Mouse (Mus musculus) bone marrow, adult 2 months (tissue): ENCODE measurements around the gene Vezf1. TPM values are rescaled to one million over a fixed set of nuclear protein-coding genes. Genes with fewer than 3 reads are reported as not detected.

Source experiments
- H3K27ac ChIP-seq: fragments of 200-500 bp; 2 replicates; pipeline ENCODE4 v1.5.1; 2012; ENCODE audit warnings: low read depth, mild to moderate bottlenecking, control low read depth, inconsistent platforms, low read length; ENCODE audit not compliant: control insufficient read depth, poor library complexity, insufficient read depth
- H3K4me1 ChIP-seq: fragments of 200-500 bp; 2 replicates; pipeline ENCODE4 v1.6.1; 2011; ENCODE audit warnings: low read length; ENCODE audit not compliant: control insufficient read depth, insufficient read depth
- H3K4me3 ChIP-seq: fragments of 200-500 bp; replicated peaks from 2 replicates; pipeline ENCODE3; 2011; ENCODE audit warnings: mild to moderate bottlenecking, low read depth, low read length, control low read depth; ENCODE audit not compliant: control insufficient read depth
- CTCF ChIP-seq: fragments of 200-500 bp; IDR thresholded peaks from 2 replicates; pipeline ENCODE4 v1.5.1; 2011; ENCODE audit warnings: low read length, control low read depth; ENCODE audit not compliant: control insufficient read depth, insufficient read depth
- POLR2A ChIP-seq: fragments of 200-500 bp; IDR thresholded peaks from 2 replicates; pipeline ENCODE4 v1.6.1; 2011; ENCODE audit warnings: low read depth, mild to moderate bottlenecking, control low read depth, low read length, borderline replicate concordance; ENCODE audit not compliant: control insufficient read depth
- WGBS: fragments of 180-500 bp; shearing (Covaris S2); methylation state at CpG from one replicate; pipeline ENCODE4 v1.1.7; 2018; 5-methylcytosine and 5-hydroxymethylcytosine counted together
- polyA plus RNA-seq: library from polyadenylated mRNA; stranded (reverse); fragments of >200 nt; gene quantifications from 2 replicates; pipeline ENCODE4 v1.2.4, GENCODE M21; 2011; ENCODE audit warnings: low replicate concordance; ENCODE audit not compliant: missing spikeins, insufficient read depth, insufficient read length

Vezf1 gene
- polyA plus RNA-seq, 1 experiment, result 16.7 TPM

DNA sequence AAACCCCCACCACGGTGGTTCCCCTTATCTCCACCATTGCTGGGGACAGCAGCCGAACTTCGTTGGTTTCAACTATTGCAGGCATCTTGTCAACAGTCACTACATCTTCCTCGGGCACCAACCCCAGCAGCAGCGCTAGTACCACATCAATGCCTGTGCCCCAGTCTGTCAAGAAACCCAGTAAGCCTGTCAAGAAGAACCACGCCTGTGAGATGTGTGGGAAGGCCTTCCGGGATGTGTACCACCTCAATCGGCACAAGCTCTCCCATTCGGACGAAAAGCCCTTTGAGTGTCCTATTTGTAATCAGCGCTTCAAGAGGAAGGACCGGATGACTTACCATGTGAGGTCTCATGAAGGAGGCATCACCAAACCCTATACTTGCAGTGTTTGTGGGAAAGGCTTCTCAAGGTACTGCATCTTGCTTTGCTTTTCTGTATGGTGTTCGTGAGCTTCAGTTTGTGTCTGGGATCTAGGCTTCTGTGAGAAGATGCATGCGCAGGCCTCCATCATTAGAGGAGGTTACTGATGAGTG is 5.3 kb downstream of the Vezf1 start:
- 73% methylated on average over 14 of the region's 14 CpGs for WGBS
- Histone ChIP-seq H3K4me1 (no peaks in the 10 kb centered on the region; the same call in 1 of the 2 replicates), H3K4me3 (no peak overlapping the region), H3K27ac (no peak overlapping the region)
- no peak for TF ChIP-seq CTCF
- TF ChIP-seq POLR2A, result no peak

DNA sequence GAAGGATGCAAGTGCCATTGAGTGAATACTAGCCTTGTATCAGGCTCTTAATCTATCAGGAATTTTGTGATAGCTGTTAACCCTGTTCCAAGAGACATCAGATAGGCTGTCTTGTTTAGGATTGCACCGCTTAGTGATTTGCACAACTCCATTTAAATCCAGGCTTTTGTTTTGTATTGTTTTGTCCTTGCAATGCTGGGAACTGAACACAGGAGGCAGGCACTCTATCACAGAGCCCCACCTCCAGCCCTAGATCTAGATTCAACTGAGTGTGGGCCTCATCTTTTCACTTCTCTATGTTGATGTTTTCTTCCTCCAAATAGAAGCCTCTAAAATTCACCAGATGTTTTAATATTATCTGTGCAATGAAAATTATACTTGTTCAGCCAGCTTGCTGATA is 7.6 kb downstream of the Vezf1 start:
- Histone ChIP-seq H3K4me1 (no peaks in the 10 kb centered on the region), H3K27ac (no peak overlapping the region), H3K4me3 (no peak overlapping the region)
- TF ChIP-seq CTCF (no peak), POLR2A (no peak)
- WGBS, result 78% methylated on average over 1 of the region's 1 CpGs

DNA sequence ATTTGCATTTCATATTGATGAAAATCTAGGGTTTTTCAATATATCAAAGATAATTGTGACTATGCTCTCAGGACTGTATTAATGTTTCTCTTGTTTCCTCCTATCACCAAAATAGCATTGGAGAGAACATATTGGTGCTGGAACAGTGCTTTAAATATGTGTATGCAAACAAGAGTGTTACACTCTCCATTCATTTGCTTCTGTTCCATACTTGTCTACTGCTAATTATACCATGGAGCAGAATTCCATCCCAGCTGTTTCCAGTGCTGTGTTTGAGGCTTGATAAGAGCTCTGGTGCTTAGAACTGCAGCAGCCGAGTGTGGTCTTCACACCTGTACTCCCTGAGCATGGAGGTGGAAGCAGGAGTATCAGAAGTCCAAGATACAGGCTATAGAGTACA is 8.3 kb downstream of the Vezf1 start:
- WGBS, result 71% methylated on average over 1 of the region's 1 CpGs
- Histone ChIP-seq H3K4me1 (no peaks in the 10 kb centered on the region), H3K4me3 (no peak overlapping the region), H3K27ac (no peak overlapping the region)
- TF ChIP-seq CTCF (no peak), POLR2A (no peak)

DNA sequence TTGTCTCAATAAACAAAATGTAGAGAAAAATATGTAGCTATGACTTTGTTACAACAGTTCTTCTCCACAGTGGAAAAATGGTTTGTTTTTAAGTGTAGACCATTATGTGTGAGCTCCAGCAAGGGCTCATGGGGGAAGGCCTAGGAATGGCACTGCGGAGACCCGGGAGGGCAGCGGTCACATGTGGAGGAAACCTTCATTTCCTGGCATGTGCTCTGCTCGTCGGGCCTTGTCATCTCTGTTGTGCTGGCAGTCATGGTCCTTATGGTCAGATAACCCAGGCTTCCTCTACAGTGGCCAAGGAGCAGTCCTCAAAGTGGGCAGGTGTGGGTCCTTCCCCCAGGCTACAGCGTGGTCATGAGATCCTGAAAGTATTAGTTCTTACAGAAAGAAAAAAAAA is 15.6 kb downstream of the Vezf1 start:
- WGBS, result 10% methylated on average over 6 of the region's 6 CpGs
- Histone ChIP-seq H3K4me3 (no peak overlapping the region), H3K4me1 (no peaks in the 10 kb centered on the region), H3K27ac (no peak overlapping the region)
- TF ChIP-seq CTCF (no peak), POLR2A (no peak)

DNA sequence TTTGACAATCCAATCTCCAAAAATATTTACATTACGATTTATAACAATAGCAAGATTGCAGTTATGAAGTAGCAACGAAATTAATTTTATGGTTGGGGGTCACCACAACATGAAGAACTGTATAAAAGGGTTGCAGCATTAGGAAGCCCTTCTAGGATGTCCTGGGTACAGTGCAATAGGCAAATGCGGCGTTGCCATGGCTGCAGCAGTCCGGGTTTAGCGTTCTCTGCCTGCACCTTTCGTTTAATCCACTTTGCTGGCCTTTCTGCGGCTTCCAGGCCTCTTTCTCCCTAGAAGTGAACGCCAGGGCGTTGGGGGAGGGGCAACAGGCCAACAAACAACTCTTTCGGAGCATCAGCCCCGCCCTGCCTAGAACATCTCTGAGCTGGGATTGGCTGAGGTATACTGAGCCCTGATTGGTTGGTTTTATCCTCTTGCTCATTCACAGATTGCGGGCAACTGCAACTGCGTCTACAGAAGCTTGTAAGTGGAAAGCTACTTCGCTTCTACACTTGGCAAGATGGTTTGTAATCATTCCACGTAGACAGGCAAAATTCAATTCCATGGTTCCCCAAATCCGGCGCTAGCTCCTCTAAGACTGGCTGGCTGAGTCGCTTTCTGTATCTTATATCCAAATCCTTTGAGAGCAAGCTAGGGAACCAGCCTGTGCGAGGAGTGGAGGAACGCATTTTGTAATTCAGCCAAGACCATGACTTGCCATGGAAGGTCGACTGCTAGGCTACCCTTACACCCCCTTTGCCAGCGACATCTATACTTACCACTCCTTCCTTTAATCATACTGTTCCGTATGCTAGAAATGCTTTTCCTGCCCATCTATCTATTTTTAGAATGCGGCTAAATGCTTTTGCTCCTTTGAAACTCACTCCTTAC is 18.9 kb downstream of the Vezf1 start:
- TF ChIP-seq POLR2A (no peak), CTCF (no peak)
- H3K4me3 ChIP-seq, result no peak overlapping the region
- H3K4me1 ChIP-seq, result no peaks in the 10 kb centered on the region
- 11% methylated on average over 25 of the region's 25 CpGs for WGBS
- H3K27ac ChIP-seq, result no peak overlapping the region

DNA sequence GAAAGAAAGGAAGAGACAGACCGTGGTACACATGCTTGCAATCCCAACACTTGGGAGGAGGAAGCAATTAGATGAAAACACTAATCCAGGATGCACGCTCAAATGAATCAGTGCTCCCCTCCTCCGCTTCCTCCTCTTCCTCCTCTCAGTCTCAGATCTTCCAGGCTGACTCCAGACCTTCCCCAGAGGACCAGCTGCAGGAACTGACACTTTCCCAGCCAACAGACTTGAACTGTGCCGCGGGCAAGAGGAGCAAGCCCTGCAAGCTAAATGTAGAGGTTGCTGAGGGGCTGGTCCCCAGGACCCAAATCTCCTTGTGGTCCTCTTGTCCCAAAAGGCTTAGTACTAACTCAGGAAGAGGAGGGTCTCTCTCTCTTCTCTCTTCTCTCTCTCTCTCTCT is 21.1 kb downstream of the Vezf1 start:
- H3K4me3 ChIP-seq, result no peak overlapping the region
- WGBS, result 66% methylated on average over 5 of the region's 5 CpGs
- no peak for TF ChIP-seq CTCF
- H3K4me1 ChIP-seq, result no peaks in the 10 kb centered on the region
- H3K27ac ChIP-seq, result no peak overlapping the region

DNA sequence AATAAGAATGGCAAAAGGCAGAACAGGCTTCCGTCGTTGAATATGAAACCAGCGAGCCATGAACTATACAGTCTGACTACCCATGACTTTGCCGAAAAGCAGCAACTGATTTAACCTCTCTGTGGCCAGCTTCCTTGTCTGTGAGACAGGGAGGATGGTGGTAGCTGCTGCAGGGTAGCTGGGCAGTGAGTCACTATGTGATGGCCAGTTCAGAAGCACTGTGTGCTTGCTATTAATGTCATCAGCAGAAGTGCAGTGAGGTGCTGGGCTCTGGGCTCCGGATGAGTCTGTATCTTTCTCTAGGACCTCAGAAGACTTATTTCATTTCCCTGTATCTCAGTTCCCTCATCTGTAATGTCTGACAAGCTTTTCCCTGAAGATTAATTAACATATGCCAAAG is 22.2 kb downstream of the Vezf1 start:
- H3K27ac ChIP-seq, result no peak overlapping the region
- no peak overlapping the region for H3K4me3 ChIP-seq
- TF ChIP-seq CTCF, result no peak
- TF ChIP-seq POLR2A, result no peak
- 29% methylated on average over 5 of the region's 5 CpGs for WGBS
- H3K4me1 ChIP-seq, result no peaks in the 10 kb centered on the region

DNA sequence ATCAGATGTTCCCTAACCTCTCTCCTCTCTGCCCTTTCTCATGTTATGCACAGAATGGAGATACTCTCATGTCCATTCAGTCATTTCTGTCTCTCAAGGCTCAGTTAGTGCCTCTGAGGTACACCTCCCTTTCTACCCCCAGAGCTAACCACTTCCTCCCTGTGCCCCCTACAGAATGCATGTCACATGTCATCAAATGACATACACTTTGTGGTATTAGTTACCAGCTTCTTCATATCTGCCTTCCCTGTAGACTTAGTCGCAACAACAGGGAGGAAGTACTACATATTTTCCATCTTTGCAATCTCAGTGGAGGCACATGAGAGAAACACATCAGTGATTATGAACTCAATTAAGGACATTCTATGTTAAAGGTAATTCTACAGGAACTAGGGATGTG is 23.9 kb downstream of the Vezf1 start:
- no peak overlapping the region for H3K27ac ChIP-seq
- no peak overlapping the region for H3K4me3 ChIP-seq
- no peak for TF ChIP-seq CTCF
- no peak for TF ChIP-seq POLR2A
- WGBS, result 4% methylated on average over 1 of the region's 1 CpGs
- H3K4me1 ChIP-seq, result no peaks in the 10 kb centered on the region

DNA sequence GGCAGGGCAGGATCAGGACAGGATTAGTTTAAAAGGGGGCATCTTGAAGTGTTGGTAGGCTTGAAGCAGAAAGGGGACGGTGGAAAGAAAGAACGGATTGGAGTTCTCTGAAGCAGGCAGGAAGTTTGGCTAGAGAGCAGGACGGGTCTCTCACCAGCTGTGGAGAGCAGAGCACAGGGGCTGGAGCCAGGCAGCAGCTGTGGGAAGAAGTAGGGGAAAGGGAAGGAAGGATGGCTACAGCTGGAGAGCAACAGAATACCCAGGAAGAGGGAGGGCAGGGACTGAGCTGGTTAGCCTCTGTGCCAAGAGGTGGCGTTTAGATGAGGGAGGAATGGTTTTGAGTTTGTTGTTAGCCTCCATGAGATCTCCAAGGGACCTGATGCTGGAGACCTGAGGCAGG is 29.1 kb downstream of the Vezf1 start:
- peaks cover 4% of the 10 kb centered on the region for H3K4me1 ChIP-seq
- 16% methylated on average over 4 of the region's 4 CpGs for WGBS
- TF ChIP-seq CTCF (no peak), POLR2A (no peak)
- no peak overlapping the region for H3K27ac ChIP-seq
- no peak overlapping the region for H3K4me3 ChIP-seq
